Mouse (Mus musculus) heart, adult 2 months (tissue): ENCODE measurements around the gene Pla2g6.

Source experiments
- CTCF ChIP-seq: fragments of 200-600 bp; IDR thresholded peaks from 2 replicates; pipeline ENCODE4 v1.8.1; 2022; ENCODE audit warnings: antibody characterized with exemption, mild to moderate bottlenecking, moderate library complexity
- POLR2A ChIP-seq: fragments of 200-500 bp; IDR thresholded peaks from 2 replicates; pipeline ENCODE4 v1.6.1; 2011; ENCODE audit warnings: mild to moderate bottlenecking, low read depth, low read length, control low read depth; ENCODE audit not compliant: insufficient read depth

DNA sequence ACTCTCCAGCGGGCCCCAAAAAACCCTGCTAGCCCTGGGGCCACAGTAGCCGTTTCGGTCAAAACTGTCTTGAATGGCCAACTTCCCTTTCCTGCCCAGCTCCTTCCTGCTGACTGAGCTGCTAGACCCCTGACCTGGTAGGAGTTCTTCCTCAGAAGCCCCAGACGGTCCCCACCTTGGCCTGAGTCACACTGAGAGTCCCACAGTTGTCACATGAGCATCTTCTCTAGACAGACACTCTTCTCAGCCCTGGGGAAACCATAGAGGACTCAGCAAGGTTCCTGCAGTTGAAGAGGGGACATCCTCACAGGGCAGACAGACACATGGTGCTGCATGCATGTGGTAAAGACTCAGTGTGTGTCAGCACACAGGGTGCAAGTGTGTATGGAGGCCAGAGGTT is 26.4 kb upstream of the Pla2g6 start:
- TF ChIP-seq CTCF (no peak), POLR2A (no peak)
